Mouse (Mus musculus) forebrain, embryonic 12.5 days (tissue): Measurements from ENCODE around the gene Guk1. TPM values are rescaled to one million over a fixed set of nuclear protein-coding genes. Genes with fewer than 3 reads are reported as not detected.

Experiments
- ATAC-seq: fragments of 200-750 bp; cut with Nextera tagmentation; 2 replicates; pipeline ENCODE4 v1.8.0; 2017; ENCODE audit warnings: moderate TSS enrichment; ENCODE audit not compliant: low FRiP score
- H3K27ac ChIP-seq: fragments of 300-500 bp; sonication (generic); 2 replicates; pipeline ENCODE4 v1.5.1; 2016; ENCODE audit warnings: mild to moderate bottlenecking
- H3K27me3 ChIP-seq: fragments of 300-500 bp; sonication (generic); 2 replicates; pipeline ENCODE4 v1.6.1; 2016; ENCODE audit warnings: mild to moderate bottlenecking
- H3K36me3 ChIP-seq: fragments of 300-500 bp; sonication (generic); replicated peaks from 2 replicates; pipeline ENCODE4 v1.6.1; 2016; ENCODE audit warnings: mild to moderate bottlenecking
- H3K4me1 ChIP-seq: fragments of 300-500 bp; sonication (generic); 2 replicates; pipeline ENCODE4 v1.6.1; 2016
- H3K4me2 ChIP-seq: fragments of 300-500 bp; sonication (generic); 2 replicates; pipeline ENCODE4 v1.6.1; 2016; ENCODE audit warnings: mild to moderate bottlenecking, moderate library complexity
- H3K4me3 ChIP-seq: fragments of 300-500 bp; sonication (generic); replicated peaks from 2 replicates; pipeline ENCODE4 v1.5.1; 2016; ENCODE audit warnings: mild to moderate bottlenecking
- H3K9ac ChIP-seq: fragments of 300-500 bp; sonication (generic); 2 replicates; pipeline ENCODE4 v1.6.1; 2016; ENCODE audit warnings: mild to moderate bottlenecking
- H3K9me3 ChIP-seq: fragments of 300-500 bp; sonication (generic); 2 replicates; pipeline ENCODE4 v1.6.1; 2016
- WGBS: fragments of 180-500 bp; shearing (Covaris S2); methylation state at CpG from one replicate; pipeline ENCODE4 v1.1.7; 2016; 5-methylcytosine and 5-hydroxymethylcytosine counted together
- polyA plus RNA-seq: library from polyadenylated mRNA; unstranded; fragments of >200 nt; fragmentation: Nextera tagmentation; extraction: Ambion mirVana; gene quantifications from 2 replicates; pipeline ENCODE4 v1.2.1, GENCODE M21; 2016

The Guk1 gene
- polyA plus RNA-seq, 1 experiment from 2014 or later = 95.5 TPM

- Histone ChIP-seq H3K4me1 (0 out of 2 replicates have a peak, but pooled peaks cover 3% of the 10 kb centered on the region), H3K4me2 (no peak overlapping the region), H3K4me3 (no peak overlapping the region), H3K9me3 (no peaks in the 10 kb centered on the region), H3K27ac (no peak overlapping the region), H3K27me3 (peaks cover 80% of the 10 kb centered on the region), H3K9ac (no peak overlapping the region), H3K36me3 (no peaks in the 10 kb centered on the region)
- no peak for ATAC-seq
- 59% methylated on average over 6 of the region's 6 CpGs for WGBS
Observed at GRCm38 (mm10) chr11:59174189-59174838, 17.7 kb downstream of the Guk1 start.

GRCm38 (mm10) chr11:59170549-59170948 is 21.5 kb downstream of the Guk1 start:
- no peak overlapping the region for H3K27ac ChIP-seq
- no peaks in the 10 kb centered on the region for H3K9me3 ChIP-seq
- H3K9ac ChIP-seq = no peak overlapping the region
- no peak for ATAC-seq
- H3K36me3 ChIP-seq = no peaks in the 10 kb centered on the region
- no peak overlapping the region for H3K4me3 ChIP-seq
- H3K27me3 ChIP-seq = peaks cover 42% of the 10 kb centered on the region
- H3K4me1 ChIP-seq = no peaks in the 10 kb centered on the region
- H3K4me2 ChIP-seq = no peak overlapping the region
- 64% methylated on average over 4 of the region's 4 CpGs for WGBS

- Histone ChIP-seq H3K27me3 (peaks cover 35% of the 10 kb centered on the region), H3K4me3 (no peak overlapping the region), H3K27ac (no peak overlapping the region), H3K4me2 (no peak overlapping the region), H3K4me1 (no peaks in the 10 kb centered on the region), H3K9me3 (no peaks in the 10 kb centered on the region), H3K9ac (no peak overlapping the region), H3K36me3 (no peaks in the 10 kb centered on the region)
- 86% methylated on average over 3 of the region's 3 CpGs for WGBS
- ATAC-seq = no peak
Observed at GRCm38 (mm10) chr11:59169807-59170206, 22.2 kb downstream of the Guk1 start.

GRCm38 (mm10) chr11:59165616-59166241 is 26.3 kb downstream of the Guk1 start:
- ATAC-seq = no peak
- H3K27ac ChIP-seq = no peak overlapping the region
- no peaks in the 10 kb centered on the region for H3K9me3 ChIP-seq
- no peaks in the 10 kb centered on the region for H3K36me3 ChIP-seq
- H3K9ac ChIP-seq = no peak overlapping the region
- H3K27me3 ChIP-seq = peaks cover 4% of the 10 kb centered on the region; the same call in 1 of the 2 replicates
- H3K4me3 ChIP-seq = no peak overlapping the region
- no peak overlapping the region for H3K4me2 ChIP-seq
- WGBS = 83% methylated on average over 2 of the region's 2 CpGs
- peaks cover 14% of the 10 kb centered on the region for H3K4me1 ChIP-seq

DNA sequence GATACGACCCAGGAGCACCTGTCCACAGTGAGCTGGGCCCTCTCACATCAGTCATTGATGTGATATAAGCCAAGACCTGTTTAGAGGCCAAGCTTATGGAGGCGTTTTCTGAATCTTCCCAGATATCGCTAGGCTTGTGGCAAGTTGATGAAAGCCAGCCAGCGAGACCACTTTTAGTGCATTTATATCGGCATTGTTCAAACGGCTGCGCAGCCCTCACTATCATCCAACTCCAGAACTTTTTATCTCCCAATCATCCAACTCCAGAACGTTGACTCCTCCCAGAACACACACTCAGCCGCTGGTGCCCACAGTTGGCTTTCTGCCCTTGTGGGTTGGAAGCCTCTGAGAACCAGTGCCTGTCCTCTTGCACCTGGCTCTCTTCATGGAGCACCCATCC is 27.6 kb downstream of the Guk1 start:
- Histone ChIP-seq H3K4me1 (peaks cover 14% of the 10 kb centered on the region), H3K9ac (no peak overlapping the region), H3K27ac (peak overlapping the region; percentile 99; the same call in 1 of the 2 replicates), H3K9me3 (no peaks in the 10 kb centered on the region), H3K27me3 (no peaks in the 10 kb centered on the region; the same call in 1 of the 2 replicates), H3K4me2 (peak overlapping the region; percentile 61), H3K36me3 (no peaks in the 10 kb centered on the region), H3K4me3 (peak overlapping the region; percentile 83; the same call in 1 of the 2 replicates)
- WGBS = 86% methylated on average over 9 of the region's 9 CpGs
- ATAC-seq = no peak

GRCm38 (mm10) chr11:59163255-59164236 is 28.5 kb downstream of the Guk1 start, which contains the start of gene Iba57:
Iba57 (minus strand) TSS chr11:59163739.
- peaks cover 14% of the 10 kb centered on the region for H3K4me1 ChIP-seq
- H3K27me3 ChIP-seq = no peaks in the 10 kb centered on the region; the same call in 1 of the 2 replicates
- H3K4me2 ChIP-seq = peak within 1 kb of the TSS; percentile 61
- WGBS = 4% methylated on average over 68 of the region's 68 CpGs
- peaks cover 3% of the 10 kb centered on the region; the same call in 1 of the 2 replicates for H3K36me3 ChIP-seq
- H3K27ac ChIP-seq = peak within 1 kb of the TSS; percentile 99
- peak within 1 kb of the TSS; percentile 83 for H3K9ac ChIP-seq
- peak; percentile 99 for ATAC-seq
- peak within 1 kb of the TSS; percentile 83 for H3K4me3 ChIP-seq
- H3K9me3 ChIP-seq = no peaks in the 10 kb centered on the region

DNA sequence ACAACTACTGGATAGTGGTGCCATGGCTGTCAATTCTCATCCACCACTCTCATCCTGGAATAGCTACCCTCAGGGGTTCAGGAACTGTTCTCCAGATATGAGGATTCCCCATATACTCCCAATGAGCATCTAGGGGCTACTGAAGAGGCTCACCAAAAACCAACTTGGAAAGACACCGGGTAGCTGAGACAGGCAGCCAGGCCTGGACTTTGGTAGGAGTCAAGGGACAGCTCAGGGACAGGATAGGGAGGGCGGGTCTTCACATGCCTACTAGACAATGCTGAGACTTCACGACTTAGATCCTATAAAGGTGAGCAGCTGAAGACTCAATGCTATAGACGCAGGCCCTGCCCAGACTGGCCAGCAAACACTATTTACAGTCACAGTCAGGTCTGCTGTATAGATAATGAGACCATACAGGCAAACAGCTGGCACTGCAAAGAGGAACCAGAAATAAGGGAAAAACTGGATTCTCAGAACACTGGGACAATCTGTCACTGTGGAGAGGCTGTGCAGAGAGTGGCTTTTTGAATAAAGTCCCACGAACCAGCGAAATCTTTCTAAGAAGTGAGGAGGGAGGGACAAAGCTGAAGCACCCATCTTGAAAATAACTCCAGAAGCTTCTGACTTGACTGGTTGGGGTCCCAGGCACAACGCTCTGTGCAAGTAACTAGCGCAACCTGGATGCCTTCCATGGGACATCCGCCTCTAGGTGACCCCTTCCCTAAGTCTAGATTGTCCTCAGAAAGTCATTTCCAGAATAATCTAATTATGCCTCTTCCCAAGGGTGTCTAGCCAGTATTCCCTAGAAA is 29.4 kb downstream of the Guk1 start:
- 61% methylated on average over 9 of the region's 9 CpGs for WGBS
- Histone ChIP-seq H3K9me3 (no peaks in the 10 kb centered on the region), H3K4me1 (peaks cover 14% of the 10 kb centered on the region), H3K36me3 (peaks cover 10% of the 10 kb centered on the region), H3K27me3 (no peaks in the 10 kb centered on the region), H3K9ac (peak overlapping the region; percentile 48), H3K4me3 (peak overlapping the region; percentile 83), H3K4me2 (peak overlapping the region; percentile 61), H3K27ac (peak overlapping the region; percentile 99; the same call in 1 of the 2 replicates)
- peak; percentile 1; the same call in 1 of the 2 replicates for ATAC-seq

DNA sequence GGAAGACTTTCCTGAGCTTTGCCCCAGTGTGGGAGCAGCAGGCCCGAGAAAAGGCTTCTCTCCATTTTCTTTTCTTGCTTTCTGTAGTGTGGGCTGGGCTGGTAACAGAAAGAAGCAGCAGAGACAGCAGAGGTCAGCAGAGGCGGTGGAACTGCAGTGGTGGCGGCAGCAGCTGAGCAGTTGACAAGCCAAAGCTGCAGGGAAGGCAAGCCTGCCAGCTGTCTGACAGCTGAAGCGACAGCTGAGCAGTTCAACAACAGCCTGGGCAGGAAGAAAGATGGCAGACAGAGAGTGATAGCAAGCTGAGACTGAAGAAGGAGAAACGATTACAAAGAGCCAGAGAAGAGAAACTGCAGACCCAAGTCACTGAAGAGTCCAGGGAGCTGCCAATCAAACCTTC is 30.6 kb downstream of the Guk1 start:
- ATAC-seq = no peak
- Histone ChIP-seq H3K4me3 (no peak overlapping the region), H3K4me1 (peaks cover 14% of the 10 kb centered on the region)

DNA sequence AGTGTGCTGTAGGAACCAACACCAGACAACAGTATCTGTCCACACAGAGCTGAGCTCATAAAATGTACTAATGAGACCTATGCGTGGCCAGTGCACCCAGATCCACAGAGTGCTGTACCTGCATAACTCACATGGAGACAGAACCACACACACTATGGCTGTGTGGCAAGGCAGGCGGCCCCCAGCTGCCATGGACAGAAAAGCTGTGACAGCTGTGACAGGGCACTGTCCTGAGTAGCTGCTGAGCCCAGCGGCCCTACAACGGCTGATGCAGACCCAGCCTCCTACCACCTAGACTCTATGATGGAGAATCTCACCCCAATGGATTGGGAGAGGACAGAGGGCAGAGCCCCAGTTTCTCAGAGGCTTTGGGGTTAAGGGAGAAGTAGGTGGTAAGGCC is 32.5 kb downstream of the Guk1 start:
- no peak overlapping the region for H3K27ac ChIP-seq

More for the DNA sequence above, 30.6 kb downstream of the Guk1 start:
- WGBS = 85% methylated on average over 5 of the region's 5 CpGs
- Histone ChIP-seq H3K27ac (no peak overlapping the region), H3K9ac (no peak overlapping the region), H3K36me3 (peaks cover 12% of the 10 kb centered on the region), H3K27me3 (no peaks in the 10 kb centered on the region), H3K4me2 (no peak overlapping the region), H3K9me3 (no peaks in the 10 kb centered on the region)

DNA sequence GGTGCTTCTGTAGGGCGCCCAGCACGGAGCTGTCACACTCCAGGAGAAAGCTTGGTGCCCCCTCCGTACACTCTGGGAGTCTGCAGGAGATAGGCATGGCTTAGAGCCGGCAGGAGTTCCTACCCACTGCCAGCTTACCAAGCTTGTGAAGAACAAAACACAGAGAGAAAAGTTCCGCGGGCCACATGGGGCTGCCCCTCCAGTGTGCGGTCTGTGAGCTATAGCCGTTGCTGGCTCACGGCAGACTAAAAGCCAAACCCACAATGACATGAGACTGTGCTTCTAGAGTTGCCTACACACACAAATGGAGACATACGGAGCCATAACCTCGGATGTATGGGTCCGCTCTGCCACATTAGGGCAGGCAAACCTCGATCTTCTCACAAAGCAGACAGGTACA is 32.9 kb downstream of the Guk1 start:
- Histone ChIP-seq H3K36me3 (peaks cover 20% of the 10 kb centered on the region), H3K27ac (no peak overlapping the region), H3K4me3 (no peak overlapping the region), H3K9ac (no peak overlapping the region), H3K4me2 (no peak overlapping the region), H3K27me3 (no peaks in the 10 kb centered on the region), H3K4me1 (peaks cover 12% of the 10 kb centered on the region), H3K9me3 (no peaks in the 10 kb centered on the region)
- 91% methylated on average over 13 of the region's 13 CpGs for WGBS
- ATAC-seq = no peak

More for the DNA sequence above, 32.5 kb downstream of the Guk1 start:
- Histone ChIP-seq H3K9me3 (no peaks in the 10 kb centered on the region), H3K9ac (no peak overlapping the region), H3K4me2 (no peak overlapping the region), H3K36me3 (peaks cover 20% of the 10 kb centered on the region), H3K4me3 (no peak overlapping the region), H3K27me3 (no peaks in the 10 kb centered on the region), H3K4me1 (peaks cover 14% of the 10 kb centered on the region)
- no peak for ATAC-seq
- WGBS = 93% methylated on average over 4 of the region's 4 CpGs

- WGBS = 95% methylated on average over 5 of the region's 5 CpGs
- no peak for ATAC-seq
- no peaks in the 10 kb centered on the region for H3K4me1 ChIP-seq
- H3K27ac ChIP-seq = no peak overlapping the region
- no peaks in the 10 kb centered on the region for H3K9me3 ChIP-seq
- no peak overlapping the region for H3K4me3 ChIP-seq
- H3K27me3 ChIP-seq = no peaks in the 10 kb centered on the region
- H3K36me3 ChIP-seq = peaks cover 20% of the 10 kb centered on the region
- no peak overlapping the region for H3K9ac ChIP-seq
- no peak overlapping the region for H3K4me2 ChIP-seq
Observed at GRCm38 (mm10) chr11:59155900-59156299, 36.1 kb downstream of the Guk1 start.
